Mouse (Mus musculus): ENCODE data around the gene Vmn1r239-ps.
"Not testable (repeated sequence)": the region's sequence is repeated elsewhere in the genome, so short reads cannot be mapped to it uniquely, and the experiment has no call there.

The Vmn1r239-ps gene

GRCm38 (mm10) chrX:147453610-147454009, at the start of gene Vmn1r239-ps:
TSS of gene Vmn1r239-ps (minus strand) at chrX:147453710.
- not testable (repeated sequence) for DNase-seq

DNA sequence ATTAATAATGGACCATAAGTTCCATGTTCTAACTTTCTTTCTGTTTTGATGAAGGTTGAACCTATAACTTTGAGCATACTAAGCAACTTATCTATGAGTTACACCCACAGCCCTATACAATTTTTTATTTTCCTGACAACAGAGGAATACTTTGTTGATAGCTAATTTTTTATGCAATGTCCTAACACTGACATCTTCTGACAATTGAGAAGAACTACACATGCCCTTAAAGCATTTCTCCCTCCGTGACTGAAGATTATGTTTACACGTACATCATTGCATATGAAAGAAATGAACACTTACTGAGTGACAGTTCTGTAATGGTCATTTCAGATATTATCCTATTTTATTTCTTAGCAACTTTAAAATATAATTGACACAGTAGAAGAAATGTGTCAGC, 36.0 kb upstream of the Vmn1r239-ps start:
- DNase-seq = no peak

- DNase-seq = no peak
Measured at GRCm38 (mm10) chrX:147443386-147443785, 10.1 kb downstream of the Vmn1r239-ps start.

- DNase-seq = no peak
Measured at GRCm38 (mm10) chrX:147435400-147435799, 18.1 kb downstream of the Vmn1r239-ps start.

- no peak for DNase-seq
Measured at GRCm38 (mm10) chrX:147429753-147430152, 23.8 kb downstream of the Vmn1r239-ps start.

DNA sequence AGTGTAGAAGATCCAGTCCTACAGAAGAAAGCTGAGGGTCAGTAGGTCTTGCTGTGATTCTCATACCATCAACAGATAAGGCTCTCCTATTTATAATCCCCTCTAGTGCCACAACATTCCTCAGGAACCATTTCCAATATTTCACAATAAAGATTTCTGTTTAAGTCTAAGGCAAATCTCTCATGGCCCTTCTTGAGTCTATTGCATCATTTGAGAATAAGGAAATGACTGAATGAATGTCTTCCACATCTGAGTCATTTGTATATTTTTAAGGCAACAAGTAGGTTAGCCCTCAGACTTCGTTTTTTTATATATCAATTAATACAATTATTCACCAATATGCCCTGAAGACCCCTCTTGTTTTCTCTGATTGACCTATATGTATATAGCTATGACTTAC, 24.4 kb downstream of the Vmn1r239-ps start, which contains the start of gene Il13ra2:
TSS of gene Il13ra2 (minus strand) at position 64 of the 400 bp plus-strand sequence.
- no peak for DNase-seq

All from cerebellum, adult 11-12 months (tissue).